Mouse (Mus musculus): ENCODE data around the gene Klhl21.

DNA sequence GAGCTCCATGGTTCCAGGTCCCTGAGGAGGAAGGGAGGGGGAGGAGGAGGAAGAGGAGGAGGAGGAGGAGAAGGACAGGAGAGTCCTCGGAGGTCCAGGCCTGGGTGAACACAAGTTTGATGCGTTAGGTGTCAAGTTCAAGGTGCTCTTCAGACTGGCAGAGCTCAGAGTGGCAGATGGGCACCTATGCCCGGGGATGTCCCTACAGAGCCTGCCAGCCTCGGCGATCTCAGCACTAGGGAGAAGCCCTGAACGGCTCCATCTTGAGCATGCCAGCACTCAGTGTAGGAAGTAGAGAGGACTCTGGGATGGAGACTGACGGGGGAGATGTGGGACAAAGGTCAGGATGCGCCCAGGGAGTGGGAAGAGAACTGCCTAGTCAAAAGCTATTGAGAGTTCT is 22.0 kb upstream of the Klhl21 start:
- TF ChIP-seq POLR2A (IDR thresholded peaks at IDR 0.05; ENCODE audit: control insufficient read depth, extremely low read depth, insufficient read depth, low read length, poor library complexity) = no peak
- no peak for TF ChIP-seq CTCF (IDR thresholded peaks at IDR 0.05; ENCODE audit: borderline replicate concordance, control insufficient read depth, extremely low read depth, insufficient read depth, low read length, poor library complexity)
